Mouse (Mus musculus): Measurements from ENCODE around the gene Nck1. TPM values are rescaled to one million over a fixed set of nuclear protein-coding genes. Genes with fewer than 3 reads are reported as not detected.

The Nck1 gene
- total RNA-seq, 2 experiments from 2014 or later, result 47.5 to 61.3 TPM

DNA sequence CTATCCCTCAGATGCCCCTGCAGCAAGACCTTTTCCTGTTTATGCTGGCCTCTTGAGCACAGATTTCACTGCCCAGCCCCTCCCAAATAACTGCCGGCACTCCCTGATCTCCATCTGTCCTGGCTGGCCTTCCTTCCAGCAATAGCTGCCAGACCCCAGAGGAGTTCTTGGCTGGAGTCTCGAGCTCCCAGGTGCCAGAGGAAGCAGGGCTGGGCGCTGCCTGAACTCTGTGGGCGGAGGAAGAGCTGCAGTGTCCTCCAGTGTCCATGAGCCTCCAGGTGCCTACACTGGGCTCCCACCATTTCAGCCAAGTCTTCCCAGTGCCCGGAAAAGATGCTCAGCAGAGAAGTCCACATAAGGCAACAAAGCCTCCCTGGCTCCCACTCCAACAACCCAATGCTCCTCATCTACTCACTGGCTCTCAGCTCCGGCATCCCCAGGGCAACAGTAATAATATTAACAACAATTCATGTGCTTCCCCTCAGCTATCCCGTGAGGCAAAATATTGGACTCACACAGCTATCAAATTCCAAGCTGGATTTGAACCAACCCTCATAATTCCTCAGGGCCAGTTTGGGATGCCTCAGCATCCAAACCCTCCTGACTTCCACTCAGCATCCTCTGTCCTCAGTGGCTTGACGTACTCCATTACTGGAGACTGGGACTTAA lies 74.9 kb downstream of the Nck1 start:
- ATAC-seq (ENCODE audit: poor library complexity, severe bottlenecking), result no peak

DNA sequence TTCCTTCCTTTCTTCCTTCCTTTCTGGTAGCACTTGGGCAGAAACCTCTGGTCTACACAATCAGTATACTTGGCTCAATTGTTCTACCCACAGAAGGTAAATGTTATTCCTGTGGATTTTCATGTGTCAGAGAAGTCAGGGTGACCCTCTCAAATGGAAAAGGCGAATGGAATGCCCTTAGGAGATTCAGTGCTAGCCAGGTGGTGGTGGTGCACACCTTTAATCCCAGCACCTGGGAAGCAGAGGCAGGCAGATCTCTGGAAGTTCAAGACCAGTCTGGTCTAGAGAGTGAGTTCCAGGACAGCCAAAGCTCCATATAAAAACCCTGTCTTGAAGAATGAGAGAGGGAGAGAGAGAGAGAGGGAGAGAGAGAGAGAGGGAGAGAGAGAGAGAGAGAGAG lies 75.7 kb downstream of the Nck1 start:
- no peak for ATAC-seq (ENCODE audit: poor library complexity, severe bottlenecking)

DNA sequence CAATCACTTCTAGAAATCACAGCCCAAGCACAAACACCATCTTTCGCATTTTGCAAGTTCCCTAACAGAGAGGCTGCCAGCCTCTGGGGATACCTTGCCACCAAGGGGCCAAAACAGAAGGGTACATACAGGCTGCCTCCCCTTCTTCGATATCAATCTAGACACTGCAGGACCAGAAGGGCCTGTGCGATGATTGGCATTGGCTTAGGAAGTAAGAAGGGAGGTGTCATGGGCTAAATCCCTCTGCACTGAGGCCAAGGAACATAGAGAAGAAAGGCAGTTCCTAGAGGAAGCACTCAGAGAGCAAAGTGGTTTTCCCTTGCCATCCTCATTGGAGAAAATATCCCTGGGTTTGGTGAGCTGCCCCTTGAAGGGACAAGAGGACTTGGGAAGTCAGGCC lies 76.3 kb downstream of the Nck1 start:
- no peak for ATAC-seq (ENCODE audit: poor library complexity, severe bottlenecking)

DNA sequence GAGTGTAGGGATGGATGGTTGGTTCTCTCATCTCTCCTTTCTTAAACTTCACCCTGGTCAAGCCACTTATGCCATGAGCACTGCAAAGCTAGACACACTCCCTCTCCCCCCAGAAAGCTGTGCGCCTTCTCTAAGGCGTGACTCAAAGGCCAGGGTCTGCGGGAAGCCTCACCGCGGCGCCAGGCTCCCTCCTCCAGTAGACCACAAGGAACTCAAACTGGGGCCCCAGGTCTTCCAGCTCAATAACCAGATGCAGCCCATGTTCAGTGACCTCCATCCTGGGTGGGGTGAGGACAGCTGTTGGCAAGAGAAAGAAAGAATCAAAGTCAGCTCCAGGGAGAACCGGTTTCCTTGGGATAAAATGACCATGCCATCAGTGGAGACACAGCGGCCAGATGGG lies 77.8 kb downstream of the Nck1 start:
- ATAC-seq (ENCODE audit: poor library complexity, severe bottlenecking), result no peak

DNA sequence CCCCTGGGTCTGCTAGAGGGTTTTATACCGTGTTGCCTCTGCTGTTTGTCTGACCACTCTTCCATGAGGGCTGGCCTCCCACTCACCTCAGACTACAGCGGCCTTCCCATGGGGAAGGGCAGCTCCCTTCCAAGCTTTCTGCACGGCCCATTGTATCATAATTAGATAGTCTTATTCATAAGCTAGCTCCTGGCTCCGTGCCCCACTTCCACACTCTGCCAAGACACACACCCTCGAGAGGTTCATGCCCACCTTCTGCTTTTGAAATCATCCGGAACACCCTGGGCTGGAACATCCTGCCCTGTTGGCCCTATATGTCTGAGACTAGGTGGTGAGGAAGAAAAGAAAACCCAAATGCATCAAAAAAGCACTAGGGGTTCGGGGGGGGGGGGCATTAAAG lies 78.3 kb downstream of the Nck1 start:
- no peak for ATAC-seq (ENCODE audit: poor library complexity, severe bottlenecking)

DNA sequence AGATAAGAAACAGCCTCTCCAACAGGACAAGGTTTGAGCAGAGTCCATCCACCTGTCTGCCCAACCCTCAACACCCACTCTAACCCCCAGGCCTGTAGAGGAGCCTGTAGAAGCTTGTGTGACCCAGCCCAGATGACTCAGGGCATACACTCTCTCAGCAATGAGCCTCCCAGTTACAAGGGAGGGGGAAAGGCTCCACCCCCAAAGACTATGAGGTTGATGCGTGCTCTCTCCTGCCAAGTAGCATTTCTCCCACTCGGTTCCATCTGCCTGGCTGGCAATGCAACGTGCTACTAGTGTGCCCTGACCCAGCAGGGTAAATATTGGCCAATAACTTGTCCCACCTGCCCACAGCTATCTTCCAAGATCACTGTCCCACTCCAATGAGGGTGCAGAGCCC lies 79.2 kb downstream of the Nck1 start:
- ATAC-seq (ENCODE audit: poor library complexity, severe bottlenecking), result no peak

DNA sequence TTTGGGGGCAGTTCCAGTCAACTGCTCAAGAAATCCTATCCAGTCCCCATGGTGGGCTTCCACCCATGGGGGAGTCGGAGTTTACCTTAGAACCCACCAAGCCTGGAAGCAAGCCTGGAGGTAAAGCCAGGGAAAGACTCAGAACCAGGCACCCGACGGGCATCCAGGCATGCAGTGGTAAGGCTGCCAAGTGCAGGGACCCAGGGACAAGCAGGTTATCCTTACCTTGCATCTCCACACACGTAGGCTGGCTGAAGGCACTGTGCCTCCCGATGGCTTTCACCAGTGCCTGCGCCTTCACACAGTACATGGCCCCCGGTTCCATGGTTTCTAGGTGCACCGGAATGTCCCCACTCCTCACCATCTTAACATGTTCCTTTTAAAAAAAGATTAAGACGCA lies 79.9 kb downstream of the Nck1 start:
- ATAC-seq (ENCODE audit: poor library complexity, severe bottlenecking), result no peak

DNA sequence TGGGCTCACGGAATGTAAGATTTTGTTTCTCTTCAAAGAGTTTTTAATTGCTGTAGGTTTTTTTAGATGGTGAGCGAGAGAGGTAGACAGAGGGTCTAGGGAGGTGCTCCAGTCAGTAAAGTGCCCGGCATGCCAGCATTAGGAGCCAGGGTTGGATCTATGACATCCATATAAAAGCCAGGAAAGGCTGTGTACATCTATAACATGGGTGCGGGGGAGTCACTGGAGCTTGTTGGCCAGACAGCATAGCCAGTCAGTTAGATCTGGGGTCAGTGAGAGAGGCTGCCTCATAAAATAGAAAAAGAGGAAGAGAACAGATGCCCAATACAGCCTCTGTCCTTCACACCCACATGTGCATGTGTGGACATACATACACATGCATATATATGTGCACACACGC lies 80.6 kb downstream of the Nck1 start:
- ATAC-seq (ENCODE audit: poor library complexity, severe bottlenecking), result no peak

DNA sequence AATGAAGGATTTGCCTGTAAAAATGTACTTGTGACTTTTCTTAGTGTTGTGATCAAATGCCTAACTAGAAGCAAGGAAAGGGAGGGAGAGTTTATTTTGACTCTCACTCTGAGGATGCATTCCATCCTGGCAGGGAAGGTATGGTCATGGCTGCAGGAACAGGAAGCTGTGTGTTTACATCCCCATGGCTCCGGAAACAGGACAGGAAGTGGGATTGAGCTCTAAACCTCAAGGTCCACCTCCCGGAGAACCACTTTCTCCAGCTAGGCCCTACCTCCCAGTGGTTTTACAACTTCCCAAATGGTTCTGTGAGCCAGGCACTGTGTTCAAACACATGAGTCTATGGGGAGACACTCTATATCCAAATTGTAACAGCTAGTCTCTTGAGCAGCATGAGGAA lies 82.2 kb downstream of the Nck1 start:
- ATAC-seq (ENCODE audit: poor library complexity, severe bottlenecking), result peak; percentile 23; the same call in 1 of the 2 replicates

DNA sequence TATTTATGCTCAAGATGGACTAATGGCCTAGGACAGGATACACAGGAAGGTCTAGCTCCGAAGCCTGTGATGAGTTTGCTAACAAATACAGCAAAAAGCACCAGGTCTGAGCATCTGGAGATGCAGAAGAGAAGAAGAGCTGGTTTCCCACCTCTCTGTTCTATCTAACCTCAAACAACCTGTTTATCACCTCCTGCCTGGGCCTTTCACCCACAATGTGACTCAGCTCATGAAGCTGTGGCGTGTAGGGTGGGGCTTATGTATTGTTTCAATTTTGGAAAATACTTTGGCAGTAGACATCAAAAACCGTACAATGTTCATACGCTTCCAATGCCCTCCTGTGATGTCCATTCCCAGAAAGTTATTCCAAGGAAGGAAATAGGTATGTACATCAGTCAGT lies 83.8 kb downstream of the Nck1 start:
- peak; percentile 38; the same call in 1 of the 2 replicates for ATAC-seq (ENCODE audit: poor library complexity, severe bottlenecking)

DNA sequence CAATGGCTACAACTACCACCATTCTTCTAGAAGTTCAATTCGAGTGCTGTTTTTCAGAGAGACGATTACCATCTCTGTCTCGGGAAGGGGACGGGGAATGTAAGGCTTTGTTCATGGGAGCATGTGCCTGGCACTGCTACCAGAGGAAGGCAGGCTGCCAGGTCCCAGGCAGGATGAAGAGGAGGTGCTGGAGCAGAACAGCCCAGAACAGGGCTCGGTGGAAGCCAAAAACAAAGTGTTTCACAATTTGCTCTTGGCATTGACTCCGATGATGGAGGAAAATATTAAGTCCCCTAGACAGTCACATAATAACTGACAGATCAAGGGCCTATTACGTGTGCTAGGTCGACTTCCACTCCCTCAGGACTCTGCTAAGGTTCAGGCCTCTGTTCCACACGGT lies 84.3 kb downstream of the Nck1 start:
- ATAC-seq (ENCODE audit: poor library complexity, severe bottlenecking), result no peak

DNA sequence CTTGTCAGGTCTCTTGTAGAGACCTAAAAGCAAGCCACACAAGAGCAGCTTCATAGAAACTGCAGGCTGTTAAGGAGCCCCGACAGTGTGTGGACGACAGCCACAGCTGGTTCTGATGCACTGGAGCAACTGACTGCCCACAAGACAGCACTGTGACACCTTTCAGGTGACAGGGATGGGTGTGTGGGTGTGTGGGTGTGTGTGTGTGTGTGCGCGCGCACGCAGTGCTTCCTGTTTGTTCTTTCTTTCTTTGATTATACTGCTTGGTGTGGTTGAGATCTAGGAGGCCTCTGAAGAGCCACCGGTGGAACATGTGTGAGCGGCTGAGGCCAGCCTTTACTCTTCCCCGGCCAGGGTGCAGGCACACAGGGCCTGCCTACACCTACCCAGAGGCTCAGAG lies 85.7 kb downstream of the Nck1 start:
- peak; percentile 56 for ATAC-seq (ENCODE audit: poor library complexity, severe bottlenecking)

DNA sequence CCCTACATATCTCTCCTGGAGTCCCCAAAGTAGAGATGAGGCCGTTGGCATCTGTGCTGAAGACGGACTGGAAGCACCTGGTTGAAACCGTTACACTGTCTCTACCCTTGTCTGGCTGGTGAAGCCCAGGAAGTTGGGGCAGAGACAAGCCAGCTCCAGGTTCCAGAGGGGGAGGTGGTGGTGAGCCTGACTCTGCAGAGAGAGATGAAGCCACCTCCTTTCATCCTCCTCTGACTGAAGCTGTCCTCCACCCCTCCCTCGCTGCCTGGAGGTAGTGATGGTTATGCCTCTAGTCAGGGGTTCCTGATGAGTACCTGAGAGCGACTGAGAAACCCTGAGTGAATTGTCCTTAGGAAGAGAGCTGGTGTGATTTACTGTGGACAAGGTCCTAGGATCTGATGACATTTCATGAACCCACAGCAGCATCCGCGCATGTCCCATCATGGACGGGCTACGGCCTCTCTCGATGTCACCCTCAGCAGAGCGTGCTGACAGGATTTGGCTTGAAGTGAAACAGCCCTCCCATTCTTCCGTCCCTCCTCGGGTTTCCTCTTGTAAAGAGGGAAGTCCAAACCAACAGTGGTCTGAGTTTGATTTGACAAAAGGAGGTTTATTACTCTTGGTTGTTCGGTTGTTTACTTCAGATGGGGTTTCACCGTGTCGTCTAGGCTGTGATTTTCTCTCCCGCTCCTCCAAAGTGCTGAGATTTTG lies 87.8 kb downstream of the Nck1 start:
- ATAC-seq (ENCODE audit: poor library complexity, severe bottlenecking), result peak; percentile 27; the same call in 1 of the 2 replicates

DNA sequence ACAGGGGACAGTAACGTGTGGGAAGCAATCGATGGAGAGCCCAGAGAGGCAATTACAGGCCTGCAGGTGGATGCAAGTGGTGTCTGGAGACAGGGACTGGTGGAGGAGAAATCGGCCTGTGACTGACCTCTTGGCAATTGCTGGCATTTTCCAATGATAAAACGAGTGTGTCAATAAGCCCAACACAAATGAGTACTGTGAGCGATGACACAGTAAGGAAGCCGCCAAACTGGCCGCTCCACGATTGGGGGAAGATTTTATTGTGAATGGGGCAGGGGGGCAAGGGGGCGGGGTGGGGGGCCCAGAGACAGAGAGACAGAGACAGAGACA lies 91.3 kb downstream of the Nck1 start:
- ATAC-seq (ENCODE audit: poor library complexity, severe bottlenecking), result 0 out of 2 replicates have a peak, but pooled peaks have one; percentile 1

DNA sequence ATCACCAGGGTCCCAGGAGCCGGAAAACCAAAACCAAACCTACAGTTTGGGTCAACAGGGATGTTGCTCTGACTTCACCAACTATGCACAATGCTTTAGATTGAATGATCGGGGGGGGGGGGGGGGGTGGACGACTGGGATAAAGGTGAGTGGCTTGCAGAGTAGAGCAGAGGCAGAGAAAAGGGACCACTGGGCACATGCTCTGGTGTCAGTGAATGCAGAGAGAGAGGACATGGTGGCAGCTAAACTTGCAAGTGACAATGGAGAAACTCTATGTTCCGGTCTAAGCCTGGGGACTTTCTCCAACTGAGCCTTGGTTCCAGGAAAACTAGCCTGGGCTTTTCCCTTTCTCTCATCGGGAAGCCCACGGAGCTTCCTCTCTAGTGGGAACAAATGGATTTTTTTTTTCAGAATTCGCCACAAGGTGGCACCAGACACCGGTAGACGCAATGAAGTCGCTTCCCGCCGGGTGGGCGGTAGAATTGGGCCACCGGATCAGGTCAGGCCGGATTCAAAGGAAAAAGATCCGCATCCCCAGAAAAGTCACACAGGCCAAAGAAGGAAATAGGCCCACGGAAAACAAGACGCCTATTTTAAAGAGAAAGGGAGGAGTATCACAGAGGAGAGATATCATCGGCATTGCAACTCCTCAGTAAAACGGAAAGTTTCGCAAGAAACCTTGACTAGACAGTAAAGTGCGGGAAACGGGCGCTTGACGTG lies 91.8 kb downstream of the Nck1 start:
- peak; percentile 79 for ATAC-seq (ENCODE audit: poor library complexity, severe bottlenecking)

DNA sequence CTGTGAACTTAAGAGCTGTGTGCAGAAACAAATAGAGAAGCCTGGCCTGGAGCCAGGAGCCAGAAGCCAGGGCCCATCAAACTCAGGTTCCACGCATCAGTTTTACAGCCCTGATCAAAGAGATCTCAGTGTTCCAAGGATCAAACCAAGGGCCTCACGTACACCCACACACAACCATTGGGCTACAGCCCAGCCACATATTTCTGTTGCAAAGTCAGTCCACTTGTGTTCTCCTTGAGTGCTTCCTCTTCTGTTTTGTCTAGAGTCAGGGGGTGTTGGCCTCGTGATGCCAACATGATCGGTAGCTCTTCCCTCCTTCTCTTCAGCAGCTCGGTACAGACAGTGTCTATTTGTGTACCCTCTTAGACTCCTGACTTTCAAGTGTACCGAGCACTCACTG lies 93.5 kb downstream of the Nck1 start:
- ATAC-seq (ENCODE audit: poor library complexity, severe bottlenecking), result 0 out of 2 replicates have a peak, but pooled peaks have one; percentile 13

DNA sequence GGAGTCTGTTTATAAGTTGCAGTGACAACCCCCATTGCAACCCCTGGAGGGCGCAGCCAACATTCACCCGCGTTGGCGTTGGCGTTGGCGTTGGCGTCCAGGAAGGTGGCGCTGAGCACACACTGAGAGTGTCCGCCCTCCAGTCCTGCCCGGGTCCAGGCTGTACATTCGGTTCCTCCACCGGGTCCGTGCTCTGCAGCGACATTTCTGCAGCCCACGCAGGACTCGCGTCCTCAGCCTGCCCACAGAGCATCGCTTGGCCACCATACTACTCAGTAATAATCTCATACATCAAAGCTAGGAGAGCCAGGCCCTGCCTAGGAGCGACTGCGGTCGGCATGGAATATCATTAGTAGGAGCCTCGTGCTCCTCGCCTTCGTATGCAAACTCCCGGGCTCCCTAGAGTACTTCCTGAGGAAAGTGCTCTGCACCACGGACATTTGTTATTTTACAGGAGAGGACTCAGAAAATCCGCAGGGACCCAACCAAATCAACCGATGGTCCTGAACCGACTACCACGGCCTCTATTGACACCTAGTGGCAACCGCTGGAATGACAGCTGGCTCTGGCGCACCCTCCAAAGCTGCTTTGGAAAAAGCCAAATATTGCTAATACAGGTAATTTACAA lies 99.8 kb downstream of the Nck1 start:
- peak; percentile 87 for ATAC-seq (ENCODE audit: poor library complexity, severe bottlenecking)

All from megakaryocyte, adult 5-6 weeks (primary cell).